Mouse (Mus musculus) kidney, postnatal 4 days (tissue): ENCODE results near the gene Slc35f1.

ENCODE experiments used
- DNase-seq, 2 experiments: peaks; one replicate each; pipeline ENCODE4 v3.0.0; 2021; ENCODE audit warnings: mixed read lengths in 2 of 2

Gene Slc35f1

GRCm38 (mm10) chr10:53115028-53115427 is 424.7 kb downstream of the Slc35f1 start:
- DNase-seq: peak; percentile 79 to 81

GRCm38 (mm10) chr10:53115673-53116398 is 425.5 kb downstream of the Slc35f1 start:
- DNase-seq: peak; percentile 71 to 73

DNA sequence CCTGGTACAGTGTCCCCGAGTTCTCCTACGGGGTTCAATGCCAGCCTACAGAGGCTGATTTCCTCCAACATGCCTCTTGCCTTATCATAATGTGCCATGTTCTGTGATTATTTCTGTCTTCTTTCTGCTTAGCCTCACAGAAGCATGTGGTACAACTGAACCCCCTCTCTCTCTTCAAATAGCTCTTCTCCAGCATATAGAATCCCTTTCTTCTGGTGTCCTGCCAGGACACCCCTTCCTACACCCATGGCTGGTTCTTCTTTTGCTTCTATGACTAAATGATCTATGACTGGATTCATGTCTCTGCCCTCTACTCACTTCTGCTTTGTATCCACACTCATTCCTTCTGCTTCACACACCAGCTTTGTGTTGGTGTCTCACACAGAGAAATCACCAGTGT is 430.3 kb downstream of the Slc35f1 start:
- no peak for DNase-seq

DNA sequence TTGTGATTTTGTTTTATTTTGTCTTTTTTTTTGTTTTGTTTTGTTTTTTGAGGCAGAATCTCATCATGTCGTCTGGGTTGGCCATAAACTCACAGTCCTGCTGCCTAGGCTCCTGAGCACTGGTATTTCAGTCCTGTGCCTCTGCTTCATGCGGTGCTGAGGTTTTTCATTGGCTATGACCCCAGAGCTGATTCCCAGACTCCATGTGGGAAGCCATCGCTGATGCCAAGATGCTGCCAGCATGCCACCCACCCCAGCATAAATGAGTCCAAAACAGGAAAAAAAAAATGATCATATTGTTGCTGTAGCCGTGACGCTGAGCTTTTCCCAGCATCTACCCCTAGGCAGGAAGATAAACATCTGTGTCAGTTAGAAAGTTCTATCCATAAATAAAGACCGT is 434.0 kb downstream of the Slc35f1 start:
- no peak for DNase-seq

- DNase-seq: no peak
Measured at GRCm38 (mm10) chr10:53132707-53133106, 442.4 kb downstream of the Slc35f1 start.

DNA sequence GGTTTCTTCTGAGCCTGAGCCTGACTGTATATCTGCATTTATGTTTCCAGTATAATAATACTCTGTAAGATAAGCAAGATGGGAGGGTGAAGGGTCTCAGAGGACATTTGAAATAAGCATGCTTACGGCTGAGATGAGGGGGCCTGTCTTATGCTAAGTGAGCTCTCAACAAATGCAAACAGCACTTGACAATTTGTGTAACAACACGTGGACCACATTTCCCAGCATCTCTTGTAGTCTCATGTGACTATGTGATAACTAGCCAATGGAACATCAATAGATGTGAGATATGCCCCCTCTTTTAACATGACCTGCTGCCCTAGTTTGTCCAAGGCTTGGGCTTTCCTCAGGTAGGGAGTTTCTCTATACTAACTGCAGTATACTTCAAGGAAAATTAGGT is 460.0 kb downstream of the Slc35f1 start:
- no peak for DNase-seq

DNA sequence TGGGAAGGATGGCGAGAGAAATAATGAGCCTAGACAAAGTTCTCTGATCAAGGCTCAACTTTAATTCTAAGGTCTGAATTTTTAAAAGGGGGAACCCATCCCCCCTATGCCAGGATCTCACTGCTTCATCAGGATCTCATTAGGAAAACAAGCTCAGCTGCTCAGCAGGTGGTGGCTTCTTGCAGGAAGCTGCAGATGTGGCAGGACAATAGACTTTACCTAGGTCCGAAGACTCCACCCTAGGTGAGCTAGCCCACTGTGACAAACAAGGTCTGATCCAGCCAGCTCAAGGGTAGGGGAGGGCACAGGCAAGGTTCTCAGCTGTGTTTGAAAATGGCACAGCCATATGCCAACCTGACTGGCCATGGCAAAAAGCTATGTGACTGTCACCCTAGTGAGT is 460.6 kb downstream of the Slc35f1 start:
- DNase-seq: no peak

GRCm38 (mm10) chr10:53156374-53156773 is 466.0 kb downstream of the Slc35f1 start:
- DNase-seq: no peak

DNA sequence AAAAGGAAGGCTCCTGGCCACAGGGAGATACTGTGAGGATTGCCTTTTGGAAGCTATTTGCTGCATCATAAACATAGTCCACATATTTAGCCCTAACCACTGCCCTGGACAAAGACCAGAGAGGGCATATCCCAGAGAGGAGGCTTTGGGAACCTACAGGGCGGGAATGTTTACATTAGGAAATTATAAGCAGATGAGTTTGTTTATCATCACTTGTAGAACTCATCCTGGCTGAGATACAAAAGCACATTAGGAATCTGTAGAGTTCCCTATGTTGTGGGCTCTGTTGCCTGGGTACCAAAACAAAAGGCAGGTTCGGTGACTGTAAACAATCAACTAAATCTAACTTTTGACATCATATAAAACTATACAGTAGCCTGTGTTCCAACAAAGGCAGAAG is 467.4 kb downstream of the Slc35f1 start:
- DNase-seq: no peak
